Mouse (Mus musculus) ES-CJ7 (cell line): ENCODE measurements around the gene Commd7.

Experiments
- DNase-seq: peaks from one replicate; pipeline ENCODE4 v3.0.0; 2011; ENCODE audit warnings: low read depth, low spot score

Gene Commd7

GRCm38 (mm10) chr2:153586515-153587174, 45.9 kb downstream of the Commd7 start:
- DNase-seq: peak; percentile 93

DNA sequence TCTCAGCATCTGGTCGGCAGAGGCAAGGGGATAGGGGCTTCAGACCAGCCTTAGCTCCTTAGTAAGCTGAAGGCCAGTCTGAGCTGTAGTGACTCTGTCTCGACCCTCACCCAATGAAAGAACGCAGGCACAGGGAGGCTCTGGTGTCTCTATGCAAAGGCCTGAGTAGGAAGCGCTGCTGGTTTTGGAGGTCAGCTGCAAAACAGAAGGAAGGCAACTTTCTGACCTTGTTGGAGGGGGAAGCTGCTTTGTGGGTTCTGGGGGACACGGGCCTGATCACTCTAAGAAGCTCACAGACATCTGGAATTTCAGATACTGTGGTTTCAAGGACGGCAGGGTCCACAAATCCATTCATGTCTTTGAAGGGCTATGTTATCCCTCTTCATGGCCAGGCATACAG, 46.6 kb downstream of the Commd7 start:
- DNase-seq: peak; percentile 59

- DNase-seq: peak; percentile 92
These were observed 48.2 kb downstream of the Commd7 start for GRCm38 (mm10) chr2:153584396-153584795.

DNA sequence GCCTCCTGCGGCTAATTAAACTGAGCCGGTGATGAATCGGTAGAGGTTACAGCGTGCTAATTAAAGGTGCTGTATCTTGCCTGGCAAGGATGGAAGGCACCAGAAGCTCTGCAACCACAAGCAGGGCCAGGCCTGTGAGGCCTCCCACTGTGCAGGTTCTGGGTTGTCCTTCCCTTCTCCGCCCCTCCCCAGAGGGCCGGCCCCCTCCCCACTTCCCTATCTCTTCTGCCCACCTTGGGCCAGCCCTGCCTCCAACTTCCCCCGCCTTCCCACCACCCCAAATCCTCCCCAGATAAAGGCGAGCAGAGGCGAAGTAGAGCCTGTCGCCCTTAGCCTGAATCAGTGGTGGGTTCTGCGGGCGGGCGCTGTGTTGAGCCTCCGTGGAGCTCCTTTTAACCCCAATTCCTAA, 48.9 kb downstream of the Commd7 start:
- peak; percentile 52 for DNase-seq

DNA sequence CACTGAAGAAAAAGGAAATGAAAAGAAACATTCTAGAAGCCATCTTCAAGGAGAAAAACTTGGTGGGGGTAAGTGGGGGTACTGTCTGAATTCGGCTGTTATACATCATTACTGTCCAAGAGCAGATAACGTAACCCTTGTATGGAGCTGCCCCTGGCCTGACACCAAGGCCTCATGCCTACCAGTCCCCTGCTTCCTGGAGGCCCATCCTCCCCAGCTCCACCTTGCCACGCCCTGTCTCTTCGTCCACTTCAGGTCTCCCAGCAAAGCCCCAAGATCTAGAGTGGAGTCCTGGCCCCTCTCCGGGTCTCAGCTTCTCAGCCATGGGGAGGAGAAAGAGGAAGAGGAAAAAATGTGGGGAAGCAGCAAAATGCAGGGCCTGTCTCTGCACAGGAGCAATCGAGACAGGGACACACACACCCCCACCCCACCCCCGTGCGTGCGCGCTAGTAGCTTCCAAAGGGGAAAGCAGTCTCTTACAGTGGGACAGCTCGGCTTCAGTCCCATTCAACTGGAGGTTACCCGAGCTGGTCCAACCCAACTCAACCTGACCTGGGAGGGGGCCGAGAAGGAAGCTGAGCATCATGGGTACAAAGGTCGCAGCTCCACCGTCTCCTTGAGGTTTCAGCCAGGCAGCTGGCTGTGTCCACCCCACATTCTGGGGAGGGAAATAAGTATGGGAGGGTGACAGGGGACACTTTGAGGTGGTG, 49.5 kb downstream of the Commd7 start:
- DNase-seq: peak; percentile 43

DNA sequence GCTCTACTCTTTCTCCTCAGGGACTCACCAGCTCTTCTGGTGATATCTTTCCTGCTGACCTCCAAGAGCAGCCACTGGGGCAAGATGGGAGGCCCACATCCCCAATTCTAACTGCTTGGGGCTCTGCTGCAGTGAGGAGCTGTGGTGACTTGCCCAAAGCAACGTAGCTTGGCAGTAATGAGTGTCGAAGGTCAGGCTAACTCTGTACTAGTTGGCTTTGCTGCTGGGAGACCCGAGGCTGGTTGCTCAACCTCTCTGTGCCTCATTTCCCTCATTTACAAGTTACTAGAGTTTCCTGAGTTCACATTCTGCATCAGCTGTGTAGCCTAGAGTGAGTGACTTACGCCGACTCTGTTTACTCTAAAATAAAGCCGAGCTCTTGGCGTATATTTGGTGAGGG, 51.2 kb downstream of the Commd7 start:
- DNase-seq: no peak

DNA sequence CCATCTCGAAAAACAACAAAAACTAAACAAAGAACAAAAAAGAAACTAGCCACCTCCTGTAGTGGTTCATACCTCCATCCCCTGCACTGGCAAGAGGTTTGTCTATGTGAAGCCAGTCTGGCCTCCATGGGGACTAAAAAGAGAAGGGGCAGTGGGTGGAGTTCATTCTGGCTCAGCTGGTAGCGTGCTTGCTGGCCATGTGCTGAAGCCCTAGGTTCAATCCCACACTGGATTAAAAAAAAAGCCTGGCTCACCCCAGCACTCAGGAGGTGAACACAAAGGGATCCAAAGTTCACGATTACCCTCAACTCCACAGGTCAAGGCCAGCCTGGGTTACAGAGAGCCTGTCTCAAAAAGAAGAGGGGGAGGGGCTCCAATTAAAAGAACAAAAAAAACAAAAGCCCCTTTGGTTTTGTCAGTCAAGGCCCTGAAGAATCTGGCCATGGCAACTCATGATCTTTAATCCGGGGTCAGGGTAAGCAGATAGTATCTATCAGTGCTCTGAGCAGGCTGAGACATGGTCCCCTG, 52.1 kb downstream of the Commd7 start:
- DNase-seq: peak; percentile 87

- DNase-seq: no peak
These were observed 52.5 kb downstream of the Commd7 start for GRCm38 (mm10) chr2:153580042-153580441.

- DNase-seq: no peak
These were observed 55.5 kb downstream of the Commd7 start for GRCm38 (mm10) chr2:153577122-153577521.

DNA sequence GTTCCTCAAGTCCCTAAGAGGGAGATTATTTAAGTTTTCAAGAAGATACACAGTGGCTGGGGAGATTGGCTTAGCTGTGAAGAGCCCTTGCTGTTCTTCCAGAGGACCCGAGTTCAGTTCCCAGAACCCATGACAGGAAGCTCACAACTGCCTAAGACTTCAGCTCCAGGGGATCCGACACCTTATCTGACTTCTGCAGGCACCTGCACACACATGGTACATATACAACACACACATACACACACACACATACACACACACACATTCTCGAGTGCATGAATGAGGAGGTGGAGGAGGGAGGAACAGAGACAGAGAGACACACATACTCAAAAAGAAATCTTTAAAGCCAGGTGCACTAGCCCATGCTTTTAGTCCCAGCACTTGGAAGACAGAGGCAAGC, 56.4 kb downstream of the Commd7 start:
- no peak for DNase-seq

DNA sequence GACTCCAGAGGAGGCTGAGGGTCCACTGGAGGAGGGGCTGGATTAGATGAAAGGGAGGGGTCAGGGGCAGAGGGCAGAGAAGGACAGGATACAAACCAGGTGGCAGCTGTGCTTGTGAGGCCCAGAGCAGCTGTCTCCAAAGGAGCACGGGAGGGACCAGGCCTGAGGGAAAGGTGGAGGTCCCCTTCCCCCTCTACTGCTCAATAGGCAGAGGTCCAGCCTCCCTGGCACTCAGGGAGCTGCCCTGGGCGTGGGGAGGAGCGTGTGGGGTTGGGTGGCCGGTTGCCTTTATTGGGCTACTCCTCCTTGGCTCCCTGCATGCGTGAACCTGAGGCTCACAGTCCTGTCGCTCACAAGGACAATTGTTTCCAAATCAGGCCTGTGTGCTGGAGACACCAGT, 57.0 kb downstream of the Commd7 start:
- no peak for DNase-seq

DNA sequence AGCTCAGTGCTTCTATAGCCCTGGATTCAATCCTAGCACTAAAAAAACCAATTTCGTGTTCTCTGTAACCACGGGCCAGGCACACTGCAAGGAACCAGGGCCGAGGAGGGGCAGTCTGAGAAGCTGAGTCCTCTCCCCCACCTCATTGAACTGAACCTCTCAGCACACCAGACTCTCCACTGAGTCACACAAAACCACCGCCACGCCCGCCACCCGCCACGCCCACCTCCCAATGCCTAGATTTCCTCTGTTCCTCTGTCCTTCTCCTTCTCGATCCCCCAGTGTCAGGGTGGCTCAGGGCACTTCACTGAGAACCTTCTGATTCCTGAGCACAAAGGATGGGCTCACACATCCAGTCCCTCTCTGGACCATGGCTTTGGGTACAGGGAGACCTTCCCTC, 59.5 kb downstream of the Commd7 start:
- DNase-seq: no peak

DNA sequence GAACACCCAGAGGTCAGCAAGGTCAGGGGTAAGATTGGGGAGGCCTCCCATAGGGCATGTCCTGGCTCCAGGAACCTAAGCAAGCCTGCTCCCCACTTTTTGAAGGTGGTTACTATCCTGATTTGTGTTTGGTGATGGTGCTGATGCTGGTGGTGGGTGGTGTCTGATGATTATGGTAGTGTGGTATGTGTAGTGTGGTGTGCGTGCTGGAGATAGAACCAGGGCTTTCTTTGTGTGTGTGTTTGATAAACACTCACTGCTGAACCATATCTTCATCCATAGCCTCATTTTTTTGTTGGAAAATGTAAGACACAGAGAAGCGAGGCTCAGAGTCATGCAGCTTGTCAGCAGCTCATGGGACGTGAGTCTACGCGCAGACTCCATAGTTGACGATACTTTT, 64.0 kb downstream of the Commd7 start:
- DNase-seq: no peak

DNA sequence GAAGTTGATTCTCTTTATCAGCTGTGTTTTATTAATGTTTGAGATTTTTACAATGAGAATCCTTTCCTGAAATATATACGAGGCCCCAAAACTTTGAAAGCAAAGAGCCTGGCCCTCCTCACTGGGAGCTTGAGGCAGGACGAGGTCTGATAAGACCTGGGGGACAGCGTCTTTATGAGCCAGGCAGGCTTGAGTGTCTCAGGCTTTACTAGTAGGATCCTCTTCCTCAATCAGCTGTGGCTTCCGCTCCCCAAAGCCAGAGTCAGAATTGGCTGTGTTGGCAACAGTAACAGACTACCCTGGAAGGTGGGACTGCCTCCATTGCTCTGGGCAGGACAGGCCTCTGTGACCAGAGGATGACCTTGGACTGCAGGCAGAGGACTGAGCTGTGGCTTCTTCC, 64.6 kb downstream of the Commd7 start:
- no peak for DNase-seq
